Mouse (Mus musculus) lung, postnatal 0 days (tissue): Measurements from ENCODE around the gene Pcdh15.

ENCODE experiments used
- CTCF ChIP-seq: IDR thresholded peaks from 2 replicates; pipeline ENCODE4 v1.5.1; 2016; ENCODE audit warnings: antibody characterized with exemption, mild to moderate bottlenecking
- EP300 ChIP-seq: IDR thresholded peaks from 2 replicates; pipeline ENCODE4 v1.6.1; 2016; ENCODE audit warnings: antibody characterized with exemption, mild to moderate bottlenecking, control low read depth

DNA sequence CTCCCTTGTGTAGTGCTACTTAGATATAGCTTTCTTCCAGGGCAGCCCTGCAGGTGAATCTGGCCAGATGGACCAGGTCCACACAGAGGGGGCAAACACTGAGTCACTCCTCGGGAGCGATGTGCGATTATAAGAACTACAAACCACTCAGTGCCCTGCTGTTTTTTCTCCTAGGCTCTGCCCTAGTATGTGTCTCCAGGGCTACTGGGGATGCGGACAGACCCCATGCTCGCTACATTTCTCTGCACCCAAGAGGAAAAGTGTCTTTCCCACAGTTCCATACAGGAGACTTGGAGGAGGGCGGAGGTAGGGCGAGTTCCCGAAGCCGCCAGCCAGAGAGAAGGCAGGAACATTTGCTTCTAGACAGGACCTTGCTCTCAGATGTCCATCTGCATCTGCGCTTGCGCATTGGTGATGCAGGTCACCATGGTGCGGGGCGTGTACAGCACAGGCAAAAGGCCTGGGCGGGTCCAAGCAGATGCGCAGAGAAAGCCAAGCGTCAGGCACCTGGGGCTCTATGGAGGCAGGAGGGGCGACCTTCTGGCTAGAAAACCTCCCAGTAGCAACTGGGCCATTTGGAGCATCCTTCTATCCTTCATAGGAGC lies 2.5 kb upstream of the Pcdh15 start:
- TF ChIP-seq CTCF (no peak), EP300 (no peak)
